Mouse (Mus musculus): ENCODE measurements around the gene Atp2c2. TPM values are rescaled to one million over a fixed set of nuclear protein-coding genes. Genes with fewer than 3 reads are reported as not detected.

Gene Atp2c2
- polyA plus RNA-seq, 1 experiment from 2014 or later = 3.1 TPM

DNA sequence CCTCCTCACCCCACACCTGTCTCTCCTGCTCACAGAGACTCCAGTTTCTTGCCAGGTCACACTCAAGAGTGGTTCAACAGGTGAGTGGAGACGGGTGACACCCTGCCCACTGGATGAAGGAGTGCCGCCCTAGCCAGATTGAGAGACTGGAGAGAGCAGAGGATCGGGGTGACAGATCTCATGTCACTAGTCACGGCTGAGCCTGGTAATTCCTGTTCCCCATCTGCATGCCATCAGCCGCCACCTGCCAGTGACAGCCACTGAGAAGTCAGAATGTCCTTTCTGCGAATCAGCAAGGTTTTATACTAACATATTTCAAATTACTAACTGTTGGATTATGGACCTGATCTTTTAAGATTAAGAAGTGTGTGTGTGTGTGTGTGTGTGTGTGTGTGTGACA lies 9.2 kb upstream of the Atp2c2 start:
- no peak for DNase-seq (ENCODE audit: low spot score)

DNA sequence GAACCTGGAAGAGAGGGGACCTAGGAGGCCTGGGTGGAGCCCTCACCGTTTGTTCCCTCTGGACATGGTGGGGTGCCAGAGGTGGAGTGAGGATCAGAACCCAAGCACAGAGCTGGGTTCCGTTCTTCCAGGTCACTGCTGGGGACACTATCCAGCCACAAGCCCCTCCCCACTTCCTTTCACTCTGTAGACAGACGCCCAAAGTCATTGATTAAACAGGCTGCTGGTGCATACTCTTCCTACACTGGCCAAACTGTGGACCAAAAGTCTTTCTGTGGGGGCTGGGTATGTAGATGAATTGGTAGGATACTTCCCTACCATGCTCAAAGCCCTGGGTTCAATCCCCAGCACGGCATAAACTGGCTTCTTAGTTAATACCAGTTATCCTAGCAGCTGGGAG lies 7.8 kb upstream of the Atp2c2 start:
- Histone ChIP-seq H3K9me3 (ENCODE audit: control insufficient read depth, low read length) (no peaks in the 10 kb centered on the region), H3K27me3 (replicated peaks; ENCODE audit: control insufficient read depth, insufficient read depth, low read length) (no peaks in the 10 kb centered on the region), H3K4me3 (ENCODE audit: low read depth, low read length) (no peak overlapping the region), H3K27ac (ENCODE audit: low read depth) (no peak overlapping the region), H3K36me3 (ENCODE audit: control insufficient read depth, insufficient read depth, low read length) (no peaks in the 10 kb centered on the region), H3K4me1 (replicated peaks; ENCODE audit: control insufficient read depth, insufficient read depth, low read length) (no peaks in the 10 kb centered on the region), H3K4me2 (ENCODE audit: low read length) (no peak overlapping the region), H3K9ac (ENCODE audit: low read length) (no peak overlapping the region)
- DNase-seq (ENCODE audit: low spot score) (no peak), ATAC-seq (replicated peaks; ENCODE audit: low FRiP score, low TSS enrichment, low read depth) (no peak)
- WGBS = 74% methylated on average over 4 of the region's 4 CpGs

More for the DNA sequence above, 9.2 kb upstream of the Atp2c2 start:
- Histone ChIP-seq H3K4me1 (replicated peaks; ENCODE audit: control insufficient read depth, insufficient read depth, low read length) (no peaks in the 10 kb centered on the region), H3K4me3 (ENCODE audit: low read depth, low read length) (no peak overlapping the region), H3K9ac (ENCODE audit: low read length) (no peak overlapping the region), H3K9me3 (ENCODE audit: control insufficient read depth, low read length) (no peaks in the 10 kb centered on the region), H3K36me3 (ENCODE audit: control insufficient read depth, insufficient read depth, low read length) (no peaks in the 10 kb centered on the region), H3K27ac (ENCODE audit: low read depth) (no peak overlapping the region), H3K27me3 (replicated peaks; ENCODE audit: control insufficient read depth, insufficient read depth, low read length) (no peaks in the 10 kb centered on the region), H3K4me2 (ENCODE audit: low read length) (no peak overlapping the region)
- no peak for ATAC-seq (replicated peaks; ENCODE audit: low FRiP score, low TSS enrichment, low read depth)
- 73% methylated on average over 6 of the region's 6 CpGs for whole genome bisulfite sequencing

DNA sequence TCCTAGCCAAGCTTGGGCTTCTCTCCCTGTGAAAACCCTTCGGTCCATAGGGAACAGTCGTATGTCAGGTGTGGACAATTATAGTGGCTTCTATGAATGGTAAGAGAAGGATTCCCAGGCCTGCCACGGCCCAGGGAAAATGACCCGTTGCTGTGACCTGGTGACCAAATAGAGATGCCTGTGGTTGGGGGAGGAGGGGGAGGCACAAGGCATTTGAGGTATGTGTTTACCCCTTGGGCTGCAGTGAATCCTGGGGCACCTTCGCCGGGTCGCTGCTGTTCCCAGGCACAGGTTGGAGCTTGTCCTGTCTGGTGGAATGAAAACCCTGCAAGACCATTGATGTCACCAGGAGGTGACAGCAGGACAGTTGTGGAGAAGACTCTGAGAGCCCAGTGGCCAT lies 5.1 kb upstream of the Atp2c2 start:
- H3K9me3 ChIP-seq (ENCODE audit: control insufficient read depth, low read length) = no peaks in the 10 kb centered on the region
- H3K4me3 ChIP-seq (ENCODE audit: low read depth, low read length) = no peak overlapping the region
- no peak overlapping the region for H3K27ac ChIP-seq (ENCODE audit: low read depth)
- no peak for ATAC-seq (replicated peaks; ENCODE audit: low FRiP score, low TSS enrichment, low read depth)
- no peak overlapping the region for H3K4me2 ChIP-seq (ENCODE audit: low read length)
- DNase-seq (ENCODE audit: low spot score) = no peak
- H3K27me3 ChIP-seq (replicated peaks; ENCODE audit: control insufficient read depth, insufficient read depth, low read length) = peaks cover 15% of the 10 kb centered on the region
- WGBS = 65% methylated on average over 7 of the region's 7 CpGs
- H3K36me3 ChIP-seq (ENCODE audit: control insufficient read depth, insufficient read depth, low read length) = no peaks in the 10 kb centered on the region
- no peak overlapping the region for H3K9ac ChIP-seq (ENCODE audit: low read length)
- peaks cover 6% of the 10 kb centered on the region; the same call in 1 of the 2 replicates for H3K4me1 ChIP-seq (replicated peaks; ENCODE audit: control insufficient read depth, insufficient read depth, low read length)

DNA sequence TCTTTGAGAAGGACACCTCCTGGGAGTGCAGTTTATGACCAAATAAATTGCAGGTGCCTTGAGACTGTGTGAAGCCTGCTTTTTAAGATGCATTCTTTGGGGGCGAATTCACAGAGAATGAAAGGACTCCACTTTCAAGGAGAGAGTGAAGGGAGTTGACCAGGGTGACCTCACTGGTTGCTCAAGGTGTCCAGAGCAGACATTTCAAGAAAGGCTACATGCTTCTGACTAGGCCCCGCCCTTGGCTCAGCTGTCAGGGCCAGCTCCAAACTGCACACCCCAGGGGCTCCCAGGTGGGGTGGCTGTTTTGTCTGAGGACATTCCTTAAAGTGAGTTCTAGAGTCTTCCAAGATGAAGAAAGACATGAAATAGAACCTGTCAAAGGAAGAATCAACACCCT lies 2.6 kb upstream of the Atp2c2 start:
- H3K27me3 ChIP-seq (replicated peaks; ENCODE audit: control insufficient read depth, insufficient read depth, low read length) = peaks cover 35% of the 10 kb centered on the region
- H3K9me3 ChIP-seq (ENCODE audit: control insufficient read depth, low read length) = no peaks in the 10 kb centered on the region
- 80% methylated on average over 2 of the region's 2 CpGs for WGBS
- no peak overlapping the region for H3K4me3 ChIP-seq (ENCODE audit: low read depth, low read length)
- DNase-seq (ENCODE audit: low spot score) (no peak), ATAC-seq (replicated peaks; ENCODE audit: low FRiP score, low TSS enrichment, low read depth) (no peak)
- H3K4me2 ChIP-seq (ENCODE audit: low read length) = no peak overlapping the region
- no peak overlapping the region for H3K27ac ChIP-seq (ENCODE audit: low read depth)
- no peak overlapping the region for H3K9ac ChIP-seq (ENCODE audit: low read length)
- H3K4me1 ChIP-seq (replicated peaks; ENCODE audit: control insufficient read depth, insufficient read depth, low read length) = peaks cover 6% of the 10 kb centered on the region; the same call in 1 of the 2 replicates
- no peaks in the 10 kb centered on the region for H3K36me3 ChIP-seq (ENCODE audit: control insufficient read depth, insufficient read depth, low read length)

DNA sequence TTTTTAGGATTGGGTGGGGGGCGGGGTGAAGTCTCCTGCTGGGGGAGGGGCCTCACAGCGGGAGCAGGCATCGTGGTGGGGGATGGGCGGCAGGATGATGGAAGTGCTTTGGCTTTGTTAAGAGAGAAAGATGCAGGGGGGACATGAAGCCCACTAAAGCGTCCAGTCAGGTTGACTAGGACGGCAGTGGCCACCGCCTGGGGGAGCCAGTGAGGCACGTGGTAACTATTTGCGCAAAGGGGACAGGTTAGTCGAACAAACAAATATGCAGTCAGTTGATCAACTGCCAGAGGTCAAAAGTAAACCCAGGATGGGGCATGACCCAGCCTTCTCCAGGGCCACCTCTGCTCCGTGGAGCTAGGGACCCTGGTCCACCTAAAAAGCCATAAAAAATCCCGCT lies 849 bp upstream of the Atp2c2 start:
- Histone ChIP-seq H3K4me3 (ENCODE audit: low read depth, low read length) (peak overlapping the region; percentile 12; the same call in 1 of the 2 replicates), H3K9me3 (ENCODE audit: control insufficient read depth, low read length) (no peaks in the 10 kb centered on the region), H3K36me3 (ENCODE audit: control insufficient read depth, insufficient read depth, low read length) (no peaks in the 10 kb centered on the region), H3K4me1 (replicated peaks; ENCODE audit: control insufficient read depth, insufficient read depth, low read length) (peaks cover 6% of the 10 kb centered on the region; the same call in 1 of the 2 replicates), H3K4me2 (ENCODE audit: low read length) (peak overlapping the region; percentile 41), H3K27me3 (replicated peaks; ENCODE audit: control insufficient read depth, insufficient read depth, low read length) (peaks cover 35% of the 10 kb centered on the region), H3K9ac (ENCODE audit: low read length) (no peak overlapping the region), H3K27ac (ENCODE audit: low read depth) (no peak overlapping the region)
- WGBS = 3% methylated on average over 12 of the region's 12 CpGs
- DNase-seq (ENCODE audit: low spot score) = peak; percentile 80
- ATAC-seq (replicated peaks; ENCODE audit: low FRiP score, low TSS enrichment, low read depth) = no peak

DNA sequence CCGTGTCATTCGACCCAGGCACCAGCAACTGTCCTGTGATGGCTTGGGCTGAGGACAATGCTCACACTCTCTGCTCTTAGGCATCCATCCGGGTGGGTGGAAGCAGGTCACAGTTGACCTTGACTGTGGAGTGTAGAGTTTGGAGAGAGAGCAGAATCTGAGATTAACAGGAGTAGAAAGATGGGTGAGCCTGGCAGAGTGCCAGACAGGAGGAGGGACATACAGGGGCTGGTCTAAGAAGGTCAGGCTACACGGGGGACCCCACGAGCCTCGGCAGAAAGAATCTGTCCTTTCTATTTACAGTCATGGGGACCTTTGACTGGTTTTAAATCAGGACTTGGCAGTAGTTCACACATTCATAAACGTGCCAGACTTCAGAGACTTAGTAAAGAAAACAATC lies 3.2 kb downstream of the Atp2c2 start:
- H3K9ac ChIP-seq (ENCODE audit: low read length) = no peak overlapping the region
- DNase-seq (ENCODE audit: low spot score) (no peak), ATAC-seq (replicated peaks; ENCODE audit: low FRiP score, low TSS enrichment, low read depth) (no peak)
- no peaks in the 10 kb centered on the region for H3K36me3 ChIP-seq (ENCODE audit: control insufficient read depth, insufficient read depth, low read length)
- H3K4me2 ChIP-seq (ENCODE audit: low read length) = no peak overlapping the region
- no peaks in the 10 kb centered on the region for H3K9me3 ChIP-seq (ENCODE audit: control insufficient read depth, low read length)
- H3K4me1 ChIP-seq (replicated peaks; ENCODE audit: control insufficient read depth, insufficient read depth, low read length) = 0 out of 2 replicates have a peak, but pooled peaks cover 6% of the 10 kb centered on the region
- peaks cover 35% of the 10 kb centered on the region for H3K27me3 ChIP-seq (replicated peaks; ENCODE audit: control insufficient read depth, insufficient read depth, low read length)
- no peak overlapping the region for H3K4me3 ChIP-seq (ENCODE audit: low read depth, low read length)
- 46% methylated on average over 7 of the region's 7 CpGs for WGBS
- no peak overlapping the region for H3K27ac ChIP-seq (ENCODE audit: low read depth)

DNA sequence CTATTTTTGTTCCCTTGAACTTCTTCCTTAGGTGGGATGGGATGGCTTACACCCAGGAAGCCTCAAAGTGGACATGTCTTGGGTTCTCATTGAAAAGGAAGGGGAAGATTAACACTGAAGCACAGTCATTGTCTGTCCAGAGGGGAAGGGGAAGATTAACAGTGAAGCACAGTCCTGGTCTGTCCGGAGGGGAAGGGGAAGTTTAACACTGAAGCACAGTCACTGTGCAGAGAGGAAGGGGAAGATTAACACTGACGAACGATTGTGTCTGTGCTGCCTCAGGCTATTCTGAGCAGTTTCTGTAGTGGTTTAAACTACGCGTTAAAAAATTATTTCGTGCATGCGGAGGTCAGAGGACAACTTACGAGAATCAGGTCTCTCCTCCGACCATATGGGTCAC lies 7.3 kb downstream of the Atp2c2 start:
- no peak for DNase-seq (ENCODE audit: low spot score)
- Histone ChIP-seq H3K9ac (ENCODE audit: low read length) (no peak overlapping the region), H3K4me3 (ENCODE audit: low read depth, low read length) (no peak overlapping the region), H3K9me3 (ENCODE audit: control insufficient read depth, low read length) (no peaks in the 10 kb centered on the region), H3K27ac (ENCODE audit: low read depth) (no peak overlapping the region), H3K36me3 (ENCODE audit: control insufficient read depth, insufficient read depth, low read length) (no peaks in the 10 kb centered on the region), H3K27me3 (replicated peaks; ENCODE audit: control insufficient read depth, insufficient read depth, low read length) (no peaks in the 10 kb centered on the region), H3K4me2 (ENCODE audit: low read length) (no peak overlapping the region), H3K4me1 (replicated peaks; ENCODE audit: control insufficient read depth, insufficient read depth, low read length) (peaks cover 4% of the 10 kb centered on the region; the same call in 1 of the 2 replicates)
- ATAC-seq (replicated peaks; ENCODE audit: low FRiP score, low TSS enrichment, low read depth) = no peak
- 85% methylated on average over 9 of the region's 9 CpGs for WGBS

DNA sequence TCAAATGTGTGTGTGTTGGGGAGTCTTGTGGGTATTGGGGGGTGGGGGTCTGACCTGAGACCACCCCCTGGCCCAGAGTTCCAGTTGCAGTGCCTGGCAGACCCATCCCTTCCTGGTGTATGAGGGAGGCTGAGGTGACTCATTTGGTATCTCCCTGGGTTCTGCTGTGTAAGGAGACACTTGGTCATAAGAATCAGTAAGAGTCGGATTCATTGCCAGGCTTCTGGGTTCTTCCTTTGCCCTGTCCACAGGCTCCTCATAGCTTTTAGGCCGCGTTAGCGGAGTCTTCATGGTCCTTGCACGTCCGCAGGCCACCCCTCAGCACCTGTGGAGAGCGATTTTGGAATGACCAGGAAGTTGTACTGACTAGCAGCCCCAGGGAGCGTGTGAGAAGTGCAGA lies 8.7 kb downstream of the Atp2c2 start:
- ATAC-seq (replicated peaks; ENCODE audit: low FRiP score, low TSS enrichment, low read depth) (no peak), DNase-seq (ENCODE audit: low spot score) (no peak)
- Histone ChIP-seq H3K27ac (ENCODE audit: low read depth) (no peak overlapping the region), H3K4me3 (ENCODE audit: low read depth, low read length) (no peak overlapping the region), H3K9ac (ENCODE audit: low read length) (no peak overlapping the region), H3K27me3 (replicated peaks; ENCODE audit: control insufficient read depth, insufficient read depth, low read length) (no peaks in the 10 kb centered on the region), H3K36me3 (ENCODE audit: control insufficient read depth, insufficient read depth, low read length) (no peaks in the 10 kb centered on the region), H3K4me2 (ENCODE audit: low read length) (no peak overlapping the region), H3K4me1 (replicated peaks; ENCODE audit: control insufficient read depth, insufficient read depth, low read length) (peaks cover 4% of the 10 kb centered on the region; the same call in 1 of the 2 replicates), H3K9me3 (ENCODE audit: control insufficient read depth, low read length) (no peaks in the 10 kb centered on the region)
- WGBS = 85% methylated on average over 8 of the region's 8 CpGs

DNA sequence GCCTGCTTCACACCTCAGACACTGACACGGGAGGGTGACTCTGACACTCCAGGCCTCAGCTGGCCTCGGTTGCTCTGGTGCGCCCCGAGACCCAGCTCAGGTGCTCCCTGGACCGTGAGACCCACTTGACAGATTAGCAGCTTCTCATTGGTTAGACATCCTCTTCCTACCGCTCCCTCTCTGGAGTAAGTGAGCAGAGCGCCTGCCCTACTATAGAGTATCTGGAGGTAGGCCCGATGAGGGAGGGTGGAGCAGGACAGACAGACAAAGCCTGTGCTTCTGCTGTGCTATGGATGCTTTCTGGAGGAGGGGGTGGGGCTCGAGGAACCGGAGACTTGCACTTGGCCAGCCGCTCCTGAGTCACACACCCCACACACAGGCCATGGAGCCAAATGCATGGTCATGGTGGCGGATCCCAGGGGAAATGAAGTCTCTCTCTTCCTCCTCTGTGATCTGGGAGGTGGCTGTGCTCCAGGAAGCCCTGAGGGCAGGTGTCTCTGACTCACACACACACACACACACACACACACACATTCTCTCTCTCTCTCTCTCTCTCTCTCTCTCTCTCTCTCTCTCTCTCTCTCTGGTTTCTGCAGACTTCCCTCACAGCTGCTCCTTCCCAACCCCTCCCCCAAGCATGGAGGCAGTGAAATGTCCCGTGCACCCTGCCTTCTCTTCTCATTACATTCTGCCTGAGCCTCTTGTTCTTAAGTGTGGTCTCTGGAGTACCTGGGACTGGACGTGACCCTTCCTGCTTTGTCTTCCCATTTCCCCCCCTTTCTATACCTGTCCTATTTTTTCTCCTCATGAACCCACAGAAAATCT lies 9.3 kb downstream of the Atp2c2 start:
- H3K27ac ChIP-seq (ENCODE audit: low read depth) = no peak overlapping the region
- no peak for DNase-seq (ENCODE audit: low spot score)
- no peak overlapping the region for H3K9ac ChIP-seq (ENCODE audit: low read length)

More for the DNA sequence above, 9.3 kb downstream of the Atp2c2 start:
- ATAC-seq (replicated peaks; ENCODE audit: low FRiP score, low TSS enrichment, low read depth) = 0 out of 2 replicates have a peak, but pooled peaks have one; percentile 28
- WGBS = 61% methylated on average over 14 of the region's 14 CpGs
- no peak overlapping the region for H3K4me3 ChIP-seq (ENCODE audit: low read depth, low read length)
- peaks cover 4% of the 10 kb centered on the region; the same call in 1 of the 2 replicates for H3K4me1 ChIP-seq (replicated peaks; ENCODE audit: control insufficient read depth, insufficient read depth, low read length)
- no peaks in the 10 kb centered on the region for H3K9me3 ChIP-seq (ENCODE audit: control insufficient read depth, low read length)
- no peak overlapping the region for H3K4me2 ChIP-seq (ENCODE audit: low read length)
- no peaks in the 10 kb centered on the region for H3K36me3 ChIP-seq (ENCODE audit: control insufficient read depth, insufficient read depth, low read length)
- no peaks in the 10 kb centered on the region for H3K27me3 ChIP-seq (replicated peaks; ENCODE audit: control insufficient read depth, insufficient read depth, low read length)
